9 mouse cellular contexts compared by ENCODE assay signal in the genomic region with DNA sequence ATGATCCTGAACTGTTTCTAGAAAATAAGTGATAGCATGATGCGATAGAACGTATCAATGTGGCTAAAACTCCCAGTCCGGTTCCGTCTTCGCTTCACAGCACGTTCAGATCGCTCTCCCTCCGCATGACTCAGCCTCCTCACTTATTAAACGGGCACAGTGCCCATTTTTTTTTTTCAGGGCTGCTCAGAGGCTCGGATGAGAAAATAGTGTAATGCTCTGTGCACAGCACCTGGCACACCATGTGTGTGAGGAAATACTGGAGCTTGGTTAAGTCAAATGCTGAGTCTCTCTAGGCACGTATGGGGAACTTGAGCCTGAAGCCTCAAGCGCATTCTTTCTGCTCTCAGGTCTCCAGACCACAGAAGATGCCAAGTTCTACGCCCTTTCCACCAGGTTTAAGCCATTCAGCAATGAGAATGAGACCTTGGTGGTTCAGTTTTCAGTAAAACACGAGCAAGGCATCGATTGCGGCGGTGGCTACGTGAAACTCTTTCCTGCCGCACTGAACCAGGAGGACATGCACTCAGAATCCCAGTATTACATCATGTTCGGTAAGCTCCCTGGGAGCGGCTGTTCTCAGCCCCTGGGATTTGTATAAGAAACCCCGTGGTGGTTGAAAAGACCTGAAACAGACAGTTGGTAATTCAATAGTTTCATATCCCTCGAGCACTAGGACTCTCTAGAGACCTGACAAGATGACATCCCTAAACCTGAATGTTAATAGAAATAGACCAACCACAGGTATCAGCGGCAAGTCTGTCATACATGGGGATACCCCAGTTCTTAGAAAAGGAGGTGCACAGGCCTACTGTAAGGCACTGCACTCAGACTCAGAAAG. TPM values are rescaled to one million over a fixed set of nuclear protein-coding genes. Genes with fewer than 3 reads are reported as not detected.
DNase-seq lines count a peak whose midpoint lies in the region; ATAC-seq and TF ChIP-seq lines count a peak whose summit lies in the region.
"Had no signal": no experiment of that assay in that cellular context is flagged by ENCODE, and none has a peak within 500 bp of the region (broad histone marks: within the 10 kb centered on the region; RNA-seq: fewer than 3 reads in every experiment).

No protein-coding gene starts in this region.

- H3K27ac ChIP-seq in forebrain, embryonic 13.5 days, result no peak overlapping the region
- no peak overlapping the region for H3K27ac ChIP-seq in forebrain, embryonic 11.5 days (ENCODE audit: low read depth, low read length)
- 0 out of 2 replicates have a peak overlapping the region, but pooled peaks have one; percentile 15 for H3K27ac ChIP-seq in layer of hippocampus, adult 2 months

- H3K36me3 ChIP-seq in forebrain, embryonic 13.5 days (ENCODE audit: poor library complexity, severe bottlenecking), result no peaks in the 10 kb centered on the region
- H3K36me3 ChIP-seq in forebrain, embryonic 11.5 days (ENCODE audit: control insufficient read depth, insufficient read depth, low read length), result no peaks in the 10 kb centered on the region

- H3K9me3 ChIP-seq in forebrain, embryonic 13.5 days (replicated peaks), result no peaks in the 10 kb centered on the region
- H3K9me3 ChIP-seq in forebrain, embryonic 11.5 days (ENCODE audit: control insufficient read depth, low read length), result no peaks in the 10 kb centered on the region

- H3K4me1 ChIP-seq in forebrain, embryonic 13.5 days, result peaks cover 30% of the 10 kb centered on the region
- H3K4me1 ChIP-seq in forebrain, embryonic 11.5 days (replicated peaks; ENCODE audit: control insufficient read depth, insufficient read depth, low read length), result no peaks in the 10 kb centered on the region

- H3K4me2 ChIP-seq in forebrain, embryonic 13.5 days, result no peak overlapping the region
- H3K4me2 ChIP-seq in forebrain, embryonic 11.5 days (ENCODE audit: low read depth, low read length, severe bottlenecking), result no peak overlapping the region

- DNase-seq in forebrain, embryonic 11.5 days (ENCODE audit: low spot score), result no peak
- DNase-seq in 416B (ENCODE audit: low read depth), result peak; percentile 72
- DNase-seq in cerebellum, postnatal 14 days, result peak; percentile 59 to 60
- DNase-seq in layer of hippocampus, adult 2 months (ENCODE audit: low spot score in 2 of 2), result peak; percentile 53 to 65
- peak; percentile 29 for DNase-seq in telencephalon, adult 2 months (ENCODE audit: low read depth, low spot score)
- DNase-seq in spleen, adult 18-20 months, result no peak

- H3K9ac ChIP-seq in forebrain, embryonic 13.5 days, result no peak overlapping the region
- no peak overlapping the region for H3K9ac ChIP-seq in forebrain, embryonic 11.5 days (ENCODE audit: low read length)

- 0 out of 2 replicates have a peak, but pooled peaks have one; percentile 21 for ATAC-seq in forebrain, embryonic 13.5 days
- ATAC-seq in forebrain, embryonic 11.5 days (replicated peaks; ENCODE audit: low FRiP score), result no peak
- no peak for ATAC-seq in frontal cortex, adult (ENCODE audit: low TSS enrichment)

- no peaks in the 10 kb centered on the region for H3K27me3 ChIP-seq in forebrain, embryonic 13.5 days
- no peaks in the 10 kb centered on the region for H3K27me3 ChIP-seq in forebrain, embryonic 11.5 days (ENCODE audit: control insufficient read depth, insufficient read depth, low read length)

- TF ChIP-seq CTCF in layer of hippocampus, adult 2 months (conservative IDR thresholded peaks at IDR 0.05), result no peak

- no peak overlapping the region for H3K4me3 ChIP-seq in forebrain, embryonic 13.5 days
- H3K4me3 ChIP-seq in forebrain, embryonic 11.5 days (ENCODE audit: low read depth, low read length), result no peak overlapping the region
- no peak overlapping the region for H3K4me3 ChIP-seq in layer of hippocampus, adult 2 months

- 78% methylated on average over 24 of the region's 24 CpGs for WGBS in forebrain, embryonic 13.5 days
- WGBS in forebrain, embryonic 11.5 days, result 88% methylated on average over 24 of the region's 24 CpGs

RNA-seq across cellular contexts. Expression of a gene that starts 4.4 kb away (rescaled TPM):
- 0.23 and 0.64 TPM in 2 replicates for polyA plus RNA-seq in forebrain, embryonic 13.5 days (2015; fragmentation: Nextera tagmentation; extraction: Ambion mirVana)
- 0.12 and 0.23 TPM in 2 replicates for polyA plus RNA-seq in forebrain, embryonic 11.5 days (2014; fragmentation: Nextera tagmentation; extraction: Ambion mirVana)
- total RNA-seq in layer of hippocampus, adult 2 months (2021), result under 1 TPM; 0.79 to 0.86 TPM
- polyA plus RNA-seq: large intestine, adult 2 months had no signal

RNA-seq across cellular contexts. Expression of a gene that starts 36.6 kb away (rescaled TPM):
- 70.3 and 73.2 TPM in 2 replicates for polyA plus RNA-seq in forebrain, embryonic 13.5 days (2015; fragmentation: Nextera tagmentation; extraction: Ambion mirVana)
- 65.8 and 67.7 TPM in 2 replicates for polyA plus RNA-seq in forebrain, embryonic 11.5 days (2014; fragmentation: Nextera tagmentation; extraction: Ambion mirVana)
- total RNA-seq in layer of hippocampus, adult 2 months (2021), result 10 to 100 TPM; 53.9 to 56.2 TPM

RNA-seq across cellular contexts. Expression of a gene that starts 41.4 kb away (rescaled TPM):
- 38.3 and 44.8 TPM in 2 replicates for polyA plus RNA-seq in forebrain, embryonic 13.5 days (2015; fragmentation: Nextera tagmentation; extraction: Ambion mirVana)
- polyA plus RNA-seq in forebrain, embryonic 11.5 days (2014; fragmentation: Nextera tagmentation; extraction: Ambion mirVana), result 45.1 and 45.2 TPM in 2 replicates
- total RNA-seq in layer of hippocampus, adult 2 months (2021), result 100 to 1,000 TPM; 213 to 225 TPM

Comparison
In these comparisons a context has a peak if more than half of its experiments do, and no peak if none do; other contexts are left out.
1. DNase-seq: peak in 416B (single experiment), cerebellum, postnatal 14 days (2 of 2), layer of hippocampus, adult 2 months (2 of 2) and telencephalon, adult 2 months (single experiment); none in forebrain, embryonic 11.5 days (single experiment) and spleen, adult 18-20 months (0 of 2).